Mouse (Mus musculus): ENCODE data around the gene Mrps7.

- TF ChIP-seq CTCF (IDR thresholded peaks at IDR 0.05; ENCODE audit: extremely low read depth, insufficient read depth, low read length) (no peak), POLR2A (IDR thresholded peaks at IDR 0.05; ENCODE audit: extremely low read depth, insufficient read depth, low read length) (no peak)
These were observed 9.6 kb downstream of the Mrps7 start for GRCm38 (mm10) chr11:115613138-115613945.

Data from cortical plate, adult 2 months (tissue).